Mouse (Mus musculus) stomach, embryonic 14.5 days (tissue): ENCODE data around the gene Rassf6. TPM values are rescaled to one million over a fixed set of nuclear protein-coding genes. Genes with fewer than 3 reads are reported as not detected.

Experiments used
- ATAC-seq: fragments of 200-750 bp; cut with Nextera tagmentation; 2 replicates; pipeline ENCODE4 v1.8.0; 2017; ENCODE audit warnings: low read depth, moderate TSS enrichment; ENCODE audit not compliant: insufficient number of reproducible peaks, insufficient read depth, low FRiP score
- H3K27ac ChIP-seq: fragments of 300-500 bp; sonication (generic); 2 replicates; pipeline ENCODE4 v1.5.1; 2014; ENCODE audit warnings: mild to moderate bottlenecking, low read length, moderate library complexity, mixed read lengths
- H3K27me3 ChIP-seq: fragments of 300-500 bp; sonication (generic); 2 replicates; pipeline ENCODE4 v1.6.1; 2014; ENCODE audit warnings: low read length, control low read depth, mixed read lengths; ENCODE audit not compliant: control insufficient read depth, insufficient read depth
- H3K36me3 ChIP-seq: fragments of 300-500 bp; sonication (generic); 2 replicates; pipeline ENCODE4 v1.6.1; 2014; ENCODE audit warnings: mild to moderate bottlenecking, control low read depth, low read length, moderate library complexity, mixed read lengths; ENCODE audit not compliant: control insufficient read depth, insufficient read depth
- H3K4me1 ChIP-seq: fragments of 300-500 bp; sonication (generic); 2 replicates; pipeline ENCODE4 v1.6.1; 2014; ENCODE audit warnings: low read length, control low read depth, mixed read lengths; ENCODE audit not compliant: control insufficient read depth, insufficient read depth
- H3K4me2 ChIP-seq: fragments of 300-500 bp; sonication (generic); replicated peaks from 2 replicates; pipeline ENCODE4 v1.6.1; 2014; ENCODE audit warnings: low read depth, low read length, control low read depth
- H3K4me3 ChIP-seq: fragments of 300-500 bp; sonication (generic); 2 replicates; pipeline ENCODE4 v1.5.1; 2014; ENCODE audit warnings: low read depth, low read length, control low read depth
- H3K9ac ChIP-seq: fragments of 300-500 bp; sonication (generic); replicated peaks from 2 replicates; pipeline ENCODE4 v1.6.1; 2014; ENCODE audit warnings: low read depth, mild to moderate bottlenecking, control low read depth, low read length, moderate library complexity, mixed read lengths
- H3K9me3 ChIP-seq: fragments of 300-500 bp; sonication (generic); 2 replicates; pipeline ENCODE4 v1.6.1; 2016; ENCODE audit warnings: low read depth, low read length, control low read depth; ENCODE audit not compliant: control insufficient read depth
- WGBS: fragments of 180-500 bp; shearing (Covaris S2); extraction: QIAGEN DNeasy Blood & Tissue Kit; methylation state at CpG from one replicate; pipeline ENCODE4 v1.1.7; 2014; 5-methylcytosine and 5-hydroxymethylcytosine counted together
- polyA plus RNA-seq: library from polyadenylated mRNA; unstranded; fragments of >200 nt; fragmentation: Nextera tagmentation; extraction: Ambion mirVana; gene quantifications from 2 replicates; pipeline ENCODE4 v1.2.1, GENCODE M21; 2014

Rassf6 gene
- polyA plus RNA-seq, 1 experiment from 2014 or later = 5.5 TPM

GRCm38 (mm10) chr5:90641218-90641610 is 757 bp upstream of the Rassf6 start:
- peak overlapping the region; percentile 68 for H3K4me2 ChIP-seq
- H3K9ac ChIP-seq = no peak overlapping the region
- H3K9me3 ChIP-seq = no peaks in the 10 kb centered on the region
- H3K4me1 ChIP-seq = no peaks in the 10 kb centered on the region; the same call in 1 of the 2 replicates
- no peaks in the 10 kb centered on the region for H3K27me3 ChIP-seq
- 33% methylated on average over 10 of the region's 10 CpGs for WGBS
- H3K36me3 ChIP-seq = no peaks in the 10 kb centered on the region
- ATAC-seq = no peak; the same call in 1 of the 2 replicates
- peak overlapping the region; percentile 49; the same call in 1 of the 2 replicates for H3K27ac ChIP-seq
- H3K4me3 ChIP-seq = no peak overlapping the region

GRCm38 (mm10) chr5:90634885-90635284 is 5.6 kb downstream of the Rassf6 start:
- Histone ChIP-seq H3K36me3 (no peaks in the 10 kb centered on the region), H3K4me1 (no peaks in the 10 kb centered on the region), H3K4me2 (no peak overlapping the region), H3K9me3 (no peaks in the 10 kb centered on the region), H3K27ac (no peak overlapping the region), H3K27me3 (no peaks in the 10 kb centered on the region), H3K9ac (no peak overlapping the region), H3K4me3 (no peak overlapping the region)
- no peak for ATAC-seq
- 84% methylated on average over 7 of the region's 7 CpGs for WGBS

- Histone ChIP-seq H3K4me2 (no peak overlapping the region), H3K9me3 (no peaks in the 10 kb centered on the region), H3K36me3 (no peaks in the 10 kb centered on the region), H3K4me1 (no peaks in the 10 kb centered on the region), H3K27ac (no peak overlapping the region), H3K27me3 (no peaks in the 10 kb centered on the region), H3K4me3 (no peak overlapping the region), H3K9ac (no peak overlapping the region; the same call in 1 of the 2 replicates)
- ATAC-seq = no peak
- 75% methylated on average over 1 of the region's 1 CpGs for WGBS
Observed at GRCm38 (mm10) chr5:90628530-90628929, 11.9 kb downstream of the Rassf6 start.

GRCm38 (mm10) chr5:90628011-90628410 is 12.4 kb downstream of the Rassf6 start:
- Histone ChIP-seq H3K4me2 (no peak overlapping the region), H3K36me3 (no peaks in the 10 kb centered on the region), H3K4me1 (no peaks in the 10 kb centered on the region), H3K27me3 (no peaks in the 10 kb centered on the region), H3K9ac (no peak overlapping the region), H3K27ac (no peak overlapping the region), H3K9me3 (no peaks in the 10 kb centered on the region), H3K4me3 (no peak overlapping the region)
- ATAC-seq = no peak
- WGBS = 80% methylated on average over 3 of the region's 3 CpGs

GRCm38 (mm10) chr5:90627423-90627822 is 13.0 kb downstream of the Rassf6 start:
- Histone ChIP-seq H3K27ac (no peak overlapping the region), H3K4me3 (no peak overlapping the region), H3K9me3 (no peaks in the 10 kb centered on the region), H3K36me3 (no peaks in the 10 kb centered on the region), H3K4me2 (no peak overlapping the region), H3K27me3 (no peaks in the 10 kb centered on the region), H3K9ac (no peak overlapping the region), H3K4me1 (no peaks in the 10 kb centered on the region)
- 89% methylated on average over 4 of the region's 4 CpGs for WGBS
- ATAC-seq = no peak

- WGBS = 70% methylated on average over 18 of the region's 18 CpGs
- no peak overlapping the region for H3K27ac ChIP-seq
- no peaks in the 10 kb centered on the region for H3K36me3 ChIP-seq
- no peaks in the 10 kb centered on the region for H3K9me3 ChIP-seq
- no peak overlapping the region for H3K9ac ChIP-seq
- H3K27me3 ChIP-seq = no peaks in the 10 kb centered on the region
- no peak overlapping the region for H3K4me3 ChIP-seq
- no peak overlapping the region for H3K4me2 ChIP-seq
- H3K4me1 ChIP-seq = no peaks in the 10 kb centered on the region
- no peak for ATAC-seq
Observed at GRCm38 (mm10) chr5:90624708-90625425, 15.6 kb downstream of the Rassf6 start.

- Histone ChIP-seq H3K4me3 (no peak overlapping the region), H3K4me1 (no peaks in the 10 kb centered on the region), H3K27ac (no peak overlapping the region), H3K9ac (no peak overlapping the region), H3K27me3 (no peaks in the 10 kb centered on the region), H3K4me2 (no peak overlapping the region), H3K36me3 (no peaks in the 10 kb centered on the region), H3K9me3 (no peaks in the 10 kb centered on the region)
- no peak for ATAC-seq
- WGBS = 91% methylated on average over 2 of the region's 2 CpGs
Observed at GRCm38 (mm10) chr5:90623209-90623608, 17.2 kb downstream of the Rassf6 start.

GRCm38 (mm10) chr5:90621726-90622125 is 18.7 kb downstream of the Rassf6 start:
- Histone ChIP-seq H3K27ac (no peak overlapping the region), H3K4me3 (no peak overlapping the region), H3K4me1 (no peaks in the 10 kb centered on the region), H3K4me2 (no peak overlapping the region), H3K36me3 (no peaks in the 10 kb centered on the region), H3K9me3 (no peaks in the 10 kb centered on the region), H3K9ac (no peak overlapping the region), H3K27me3 (no peaks in the 10 kb centered on the region)
- WGBS = 89% methylated on average over 6 of the region's 6 CpGs
- ATAC-seq = no peak

- Histone ChIP-seq H3K27me3 (no peaks in the 10 kb centered on the region), H3K36me3 (no peaks in the 10 kb centered on the region), H3K4me2 (no peak overlapping the region), H3K9ac (no peak overlapping the region), H3K4me3 (no peak overlapping the region), H3K9me3 (no peaks in the 10 kb centered on the region), H3K27ac (no peak overlapping the region), H3K4me1 (no peaks in the 10 kb centered on the region)
- WGBS = 88% methylated on average over 2 of the region's 2 CpGs
- ATAC-seq = no peak
Observed at GRCm38 (mm10) chr5:90621316-90621715, 19.1 kb downstream of the Rassf6 start.
